Mouse (Mus musculus) embryonic fibroblast, embryonic 13.5 days (primary cell): Measurements from ENCODE around the gene Atxn1l.

Source experiments
- CTCF ChIP-seq: IDR thresholded peaks from 2 replicates; pipeline ENCODE4 v1.5.1; 2011; ENCODE audit warnings: mild to moderate bottlenecking, control low read depth, low read length, moderate library complexity, borderline replicate concordance; ENCODE audit not compliant: insufficient read depth
- POLR2A ChIP-seq: IDR thresholded peaks from 2 replicates; pipeline ENCODE4 v1.6.1; 2011; ENCODE audit warnings: low read depth, mild to moderate bottlenecking, control low read depth, low read length, moderate library complexity

DNA sequence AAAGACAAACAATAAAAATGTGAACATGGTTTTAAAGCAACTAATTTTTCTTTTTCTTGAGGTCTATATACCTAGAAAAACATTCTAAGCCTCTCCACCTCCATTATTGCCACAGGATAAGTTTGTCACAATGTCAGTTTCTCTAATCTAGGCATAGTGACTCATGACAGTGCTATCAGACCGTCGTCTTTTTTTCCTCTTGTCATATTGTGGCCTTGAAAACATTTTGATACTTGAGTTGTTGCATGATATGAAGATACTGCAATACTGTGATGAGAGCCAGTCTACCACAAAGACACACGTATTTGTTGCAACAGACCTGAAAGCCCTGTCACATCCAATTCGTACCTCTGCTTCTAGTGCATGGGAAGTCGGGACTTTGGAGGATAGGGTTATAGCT lies 22.6 kb downstream of the Atxn1l start:
- TF ChIP-seq CTCF (no peak), POLR2A (no peak)
